ENCODE assay signal across 16 mouse cellular contexts in the genomic region with DNA sequence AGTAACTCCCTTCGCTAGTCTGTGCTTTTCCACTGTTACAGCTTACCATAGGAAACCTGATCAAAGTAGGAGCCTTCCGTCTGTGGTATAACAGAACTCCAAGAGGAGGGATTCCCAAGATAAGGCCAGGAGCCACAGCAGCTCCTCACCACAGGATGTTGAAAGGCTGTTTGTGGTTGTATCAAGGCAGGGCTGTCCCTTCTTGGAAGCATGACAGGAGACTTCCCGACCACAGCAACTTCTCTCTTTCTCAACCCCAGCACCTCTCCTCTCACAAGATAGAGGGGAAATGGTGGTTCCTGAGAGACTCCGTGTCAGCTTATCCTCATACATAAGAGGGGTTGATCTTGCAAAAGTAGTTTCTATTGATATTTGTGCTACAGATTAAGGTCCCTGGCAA. TPM values are rescaled to one million over a fixed set of nuclear protein-coding genes. Genes with fewer than 3 reads are reported as not detected.
DNase-seq lines count a peak whose midpoint lies in the region; ATAC-seq and TF ChIP-seq lines count a peak whose summit lies in the region.
"Had no signal": no experiment of that assay in that cellular context is flagged by ENCODE, and none has a peak within 500 bp of the region (broad histone marks: within the 10 kb centered on the region; RNA-seq: fewer than 3 reads in every experiment).

No protein-coding gene starts in this region.

- H3K9me3 ChIP-seq in heart, embryonic 13.5 days = no peaks in the 10 kb centered on the region
- no peaks in the 10 kb centered on the region for H3K9me3 ChIP-seq in megakaryocyte, embryonic 14.5 days
- H3K9me3 ChIP-seq: embryonic facial prominence, embryonic 12.5 days; hindbrain, embryonic 10.5 days; limb, embryonic 15.5 days; midbrain, embryonic 12.5 days had no signal

- H3K9ac ChIP-seq in heart, embryonic 13.5 days = 0 out of 2 replicates have a peak overlapping the region, but pooled peaks have one; percentile 5
- H3K9ac ChIP-seq: embryonic facial prominence, embryonic 12.5 days; limb, embryonic 15.5 days; midbrain, embryonic 12.5 days had no signal

- H3K4me1 ChIP-seq in heart, embryonic 13.5 days = peaks cover 67% of the 10 kb centered on the region
- peaks cover 96% of the 10 kb centered on the region for H3K4me1 ChIP-seq in megakaryocyte, embryonic 14.5 days
- H3K4me1 ChIP-seq: embryonic facial prominence, embryonic 12.5 days had no signal

- H3ac ChIP-seq in C2C12 (ENCODE audit: control insufficient read depth, insufficient read length, low read depth) = no peak overlapping the region

- peak overlapping the region; percentile 24 for H3K27ac ChIP-seq in heart, embryonic 13.5 days (replicated peaks)
- H3K27ac ChIP-seq: embryonic facial prominence, embryonic 12.5 days; hindbrain, embryonic 10.5 days; left cerebral cortex, adult 2 months; limb, embryonic 15.5 days; midbrain, embryonic 12.5 days had no signal

- no peaks in the 10 kb centered on the region for H3K79me3 ChIP-seq in C2C12 (ENCODE audit: low read depth)

- WGBS in heart, embryonic 13.5 days = 19% methylated on average over 4 of the region's 4 CpGs

- no peak for DNase-seq in heart, adult 9 months (ENCODE audit: low spot score in 2 of 2)
- no peak for DNase-seq in urinary bladder, postnatal 10 days (ENCODE audit: low spot score)
- DNase-seq: adrenal gland, adult 8-10 months; cerebellum, postnatal 14 days; thymus, adult 18-20 months had no signal

- no peaks in the 10 kb centered on the region for H3K36me3 ChIP-seq in heart, embryonic 13.5 days
- no peaks in the 10 kb centered on the region for H3K36me3 ChIP-seq in C2C12 (ENCODE audit: control insufficient read depth, insufficient read depth)
- peaks cover 28% of the 10 kb centered on the region for H3K36me3 ChIP-seq in megakaryocyte, embryonic 14.5 days (replicated peaks; ENCODE audit: low read length)
- H3K36me3 ChIP-seq: embryonic facial prominence, embryonic 12.5 days; hindbrain, embryonic 10.5 days; limb, embryonic 15.5 days; midbrain, embryonic 12.5 days had no signal

- ATAC-seq in heart, embryonic 13.5 days (ENCODE audit: extremely low read depth, insufficient number of reproducible peaks, low FRiP score, low TSS enrichment) = no peak
- ATAC-seq in granulocyte monocyte progenitor cell, adult 5-6 weeks (replicated peaks; ENCODE audit: poor library complexity, severe bottlenecking) = peak; percentile 83
- no peak for ATAC-seq in activated CD4-positive, CD25-positive, alpha-beta regulatory T cell, adult 4 months
- ATAC-seq: forebrain, embryonic 16.5 days had no signal

- H3K4me2 ChIP-seq in heart, embryonic 13.5 days = no peak overlapping the region
- H3K4me2 ChIP-seq: embryonic facial prominence, embryonic 12.5 days; limb, embryonic 15.5 days; midbrain, embryonic 12.5 days had no signal

- H3K27me3 ChIP-seq in heart, embryonic 13.5 days (replicated peaks) = no peaks in the 10 kb centered on the region
- no peaks in the 10 kb centered on the region for H3K27me3 ChIP-seq in C2C12 (ENCODE audit: control insufficient read depth, insufficient read depth, insufficient read length)
- no peaks in the 10 kb centered on the region for H3K27me3 ChIP-seq in megakaryocyte, embryonic 14.5 days (replicated peaks)
- H3K27me3 ChIP-seq: embryonic facial prominence, embryonic 12.5 days; limb, embryonic 15.5 days; midbrain, embryonic 12.5 days had no signal

- TF ChIP-seq CTCF in C2C12 (IDR thresholded peaks at IDR 0.05; ENCODE audit: control insufficient read depth, insufficient read depth, insufficient read length) = no peak

- no peak overlapping the region for H3K4me3 ChIP-seq in heart, embryonic 13.5 days
- H3K4me3 ChIP-seq in C2C12 (ENCODE audit: insufficient read depth, poor library complexity, severe bottlenecking) = no peak overlapping the region
- peak overlapping the region; percentile 83 for H3K4me3 ChIP-seq in megakaryocyte, embryonic 14.5 days (replicated peaks)
- H3K4me3 ChIP-seq: embryonic facial prominence, embryonic 12.5 days; hindbrain, embryonic 10.5 days; left cerebral cortex, adult 2 months; limb, embryonic 15.5 days; midbrain, embryonic 12.5 days had no signal

- H3K79me2 ChIP-seq in C2C12 (ENCODE audit: control insufficient read depth, insufficient read depth) = no peaks in the 10 kb centered on the region

TF ChIP-seq in C2C12, 6 proteins besides CTCF, POLR2A, EP300 and RAD21:
- TF ChIP-seq MYOG (IDR thresholded peaks at IDR 0.05; ENCODE audit: control insufficient read depth, extremely low read depth, insufficient read length) (no peak), MYOD1 (IDR thresholded peaks at IDR 0.05; ENCODE audit: control insufficient read depth, insufficient read length, low read depth) (no peak), FOSL1 (IDR thresholded peaks at IDR 0.05; ENCODE audit: insufficient read depth, low read length, poor library complexity, severe bottlenecking) (no peak), MAX (IDR thresholded peaks at IDR 0.05) (peak; percentile 33), CEBPB (IDR thresholded peaks at IDR 0.05; ENCODE audit: low read depth) (peak; percentile 61), USF1 (IDR thresholded peaks at IDR 0.05; ENCODE audit: low read depth) (no peak)

RNA-seq across cellular contexts. Expression of a gene that starts 47.0 kb away (rescaled TPM):
- polyA plus RNA-seq in heart, embryonic 13.5 days (2015; fragmentation: Nextera tagmentation; extraction: Ambion mirVana) = 47.4 and 51.7 TPM in 2 replicates
- 7.9 TPM for polyA plus RNA-seq in C2C12 (2012; fragmentation: generic; extraction: Trizol)
- total RNA-seq in granulocyte monocyte progenitor cell, adult 5-6 weeks (2014; fragmentation: Nextera tagmentation) = 14.3 and 19.0 TPM in 2 replicates
- total RNA-seq in granulocyte monocyte progenitor cell, adult 5-6 weeks (2017) = 25.0 and 25.8 TPM in 2 replicates
- polyA plus RNA-seq in megakaryocyte, embryonic 14.5 days (2012; ENCODE audit: insufficient read depth, low replicate concordance) = 133 and 271 TPM in 2 replicates
- under 1 TPM in 1 of 2 experiments, not detected in 1; 0.11 TPM for polyA plus RNA-seq in activated CD4-positive, CD25-positive, alpha-beta regulatory T cell, adult 4 months (2017; shearing (Covaris generic))
